Mouse (Mus musculus): Measurements from ENCODE around the gene Ndufs2.
A peak's percentile ranks its signal among the peaks of the same experiment; 100 is the strongest.
"Not testable (repeated sequence)": the region's sequence is repeated elsewhere in the genome, so short reads cannot be mapped to it uniquely, and the experiment has no call there.

Gene Ndufs2

DNA sequence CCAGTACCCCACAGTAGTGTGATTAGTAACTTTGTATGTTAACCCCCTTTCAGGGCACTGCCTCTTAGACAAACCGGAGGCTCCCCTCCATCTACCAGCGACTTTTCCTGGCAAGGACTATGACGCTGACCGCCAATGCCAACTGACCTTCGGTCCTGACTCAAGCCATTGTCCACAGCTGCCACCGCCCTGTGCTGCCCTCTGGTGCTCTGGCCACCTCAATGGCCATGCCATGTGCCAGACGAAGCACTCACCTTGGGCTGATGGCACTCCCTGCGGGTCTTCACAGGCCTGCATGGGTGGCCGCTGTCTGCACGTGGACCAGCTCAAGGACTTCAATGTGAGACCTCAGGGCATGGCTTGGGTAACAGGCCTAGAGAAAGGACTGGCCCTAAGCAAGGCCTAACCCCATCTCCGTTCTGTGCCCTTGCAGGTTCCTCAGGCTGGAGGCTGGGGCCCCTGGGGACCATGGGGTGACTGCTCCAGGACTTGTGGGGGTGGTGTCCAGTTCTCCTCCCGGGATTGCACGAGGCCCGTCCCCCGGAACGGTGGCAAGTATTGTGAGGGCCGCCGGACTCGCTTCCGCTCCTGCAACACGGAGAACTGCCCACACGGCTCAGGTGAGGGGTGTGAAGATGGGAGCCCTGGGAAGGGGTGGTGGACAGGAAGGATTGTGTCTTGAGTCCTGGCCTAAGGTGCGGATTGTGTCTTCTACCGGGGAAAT is 5.1 kb upstream of the Ndufs2 start:
- no peak for DNase-seq (ENCODE audit: low spot score in 2 of 2)

DNA sequence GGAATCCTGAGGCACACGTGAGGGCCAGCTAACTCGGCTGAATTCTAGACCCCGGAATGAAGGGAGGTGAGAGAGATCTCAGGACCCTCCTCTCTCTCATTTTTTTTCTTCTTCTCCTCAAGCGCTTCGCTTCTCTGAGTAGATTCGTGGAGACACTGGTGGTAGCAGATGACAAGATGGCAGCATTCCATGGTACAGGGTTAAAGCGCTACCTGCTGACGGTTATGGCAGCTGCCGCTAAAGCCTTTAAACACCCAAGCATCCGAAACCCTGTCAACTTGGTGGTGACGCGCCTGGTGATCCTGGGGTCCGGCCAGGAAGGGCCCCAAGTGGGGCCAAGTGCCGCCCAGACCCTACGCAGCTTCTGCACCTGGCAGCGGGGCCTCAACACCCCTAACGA is 1.2 kb upstream of the Ndufs2 start:
- DNase-seq (ENCODE audit: low spot score in 2 of 2), result no peak

DNA sequence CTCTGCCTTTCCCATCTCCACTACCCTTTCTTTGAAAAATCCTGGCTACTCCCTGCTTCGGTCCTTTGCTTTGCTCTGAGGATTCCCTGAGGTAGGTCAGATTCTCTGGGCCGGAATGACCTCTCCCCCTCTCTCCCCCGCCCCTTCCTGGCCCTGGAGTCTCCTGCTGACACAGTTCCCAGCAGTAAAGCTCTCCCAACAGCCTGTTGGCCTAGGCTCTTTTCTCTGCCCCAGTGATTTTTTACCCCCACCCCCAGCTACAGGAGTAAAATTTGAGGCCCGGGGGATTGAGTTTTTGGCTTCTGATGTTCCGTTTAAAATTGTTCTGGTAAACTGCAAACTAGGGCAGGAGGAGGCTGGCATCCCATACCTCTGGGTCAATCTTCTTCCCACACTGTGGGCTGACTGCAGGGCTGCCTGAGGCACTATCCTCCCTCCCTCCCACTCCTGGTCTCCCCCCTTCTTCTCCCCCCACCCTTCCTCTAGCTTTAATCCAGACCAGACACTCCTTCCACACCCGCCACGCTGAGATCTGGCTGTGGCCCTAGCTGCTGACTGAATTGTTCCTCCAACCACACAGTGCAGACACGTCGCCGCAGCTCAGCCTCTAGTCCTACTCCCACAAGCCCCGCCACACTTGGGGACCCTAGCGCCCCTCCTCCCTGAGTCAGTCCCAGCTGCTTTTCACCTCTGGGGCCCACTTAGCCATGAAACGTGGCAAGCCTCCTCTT is 571 bp upstream of the Ndufs2 start:
- no peak for DNase-seq (ENCODE audit: low spot score in 2 of 2)

DNA sequence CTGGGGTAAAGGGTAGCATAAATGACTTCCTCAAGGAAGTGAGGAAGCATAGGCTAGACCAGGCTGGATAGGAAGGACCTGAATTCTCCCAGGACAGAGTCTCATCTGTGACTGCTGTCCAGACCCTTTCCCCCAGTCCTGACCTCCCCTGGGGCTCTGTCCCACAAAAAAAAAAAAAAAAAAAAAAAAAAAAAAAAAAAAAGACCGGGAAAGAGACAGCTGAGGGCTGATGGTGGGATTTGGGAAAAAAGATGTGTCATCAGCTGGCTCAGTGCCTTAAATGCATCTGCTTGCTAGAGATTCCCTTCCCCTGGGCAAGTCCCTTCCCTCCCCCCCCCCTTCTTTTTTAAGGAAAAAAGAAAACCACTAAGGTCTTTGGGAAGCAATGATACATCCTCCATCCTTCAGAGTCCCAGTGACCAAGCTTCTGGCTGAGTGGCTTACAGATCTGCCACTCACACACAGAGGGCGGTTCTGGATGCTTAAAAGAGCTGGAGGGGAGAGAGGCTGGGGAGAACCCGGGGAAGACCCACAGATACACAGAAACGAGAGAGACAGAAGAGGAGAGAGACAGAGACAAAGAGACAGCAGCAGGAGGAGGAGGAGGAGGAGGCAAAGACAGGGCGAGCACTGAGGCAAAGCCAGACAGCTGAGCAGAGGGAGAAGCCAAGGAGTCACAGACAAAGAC is 1.1 kb downstream of the Ndufs2 start, which contains the start of gene Adamts4:
Gene Adamts4, plus strand, starts transcription at position 509 of the 688 bp plus-strand sequence.
- peak; percentile 74 to 79 for DNase-seq (ENCODE audit: low spot score in 2 of 2)

DNA sequence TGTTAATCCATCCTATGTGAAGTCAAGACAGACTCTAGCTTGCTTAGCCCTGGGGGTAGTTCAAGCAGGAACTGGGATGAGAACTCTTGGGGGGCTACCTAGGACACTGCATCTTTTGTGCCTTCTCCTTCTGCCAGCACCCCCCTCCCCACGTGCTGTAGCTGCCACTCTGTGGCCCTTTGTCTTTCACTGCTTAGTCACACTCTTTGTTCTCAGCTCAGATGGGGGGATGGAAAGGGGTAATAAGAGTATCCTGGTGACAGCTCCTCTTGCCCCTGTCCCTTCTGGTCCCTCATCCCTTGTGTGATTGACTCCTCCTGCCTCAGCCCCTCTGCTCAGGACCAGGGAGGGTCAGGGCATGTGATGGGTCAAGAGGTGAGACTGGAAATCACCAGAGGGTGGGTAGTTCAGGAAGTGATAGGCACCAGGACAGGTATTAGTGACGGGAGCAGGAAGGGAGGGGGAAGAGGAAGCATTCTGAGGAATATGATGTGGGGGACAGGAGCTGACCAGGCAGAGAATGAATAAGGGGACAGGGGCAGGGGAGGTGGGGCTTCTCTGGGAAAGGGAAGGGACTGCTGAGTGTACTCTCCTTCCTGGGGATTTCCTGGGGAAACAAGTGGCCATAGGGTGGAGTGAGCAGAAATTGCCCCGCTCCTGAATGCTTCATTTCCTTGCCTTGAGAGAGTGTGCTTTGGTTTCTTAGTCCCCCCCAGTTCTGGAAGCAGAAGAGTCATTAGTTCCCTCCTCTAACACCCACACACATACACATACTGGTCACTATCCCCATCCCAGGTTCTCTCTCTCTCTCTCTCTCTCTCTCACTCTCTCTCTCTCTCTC is 2.6 kb downstream of the Ndufs2 start:
- DNase-seq (ENCODE audit: low spot score in 2 of 2), result no peak

DNA sequence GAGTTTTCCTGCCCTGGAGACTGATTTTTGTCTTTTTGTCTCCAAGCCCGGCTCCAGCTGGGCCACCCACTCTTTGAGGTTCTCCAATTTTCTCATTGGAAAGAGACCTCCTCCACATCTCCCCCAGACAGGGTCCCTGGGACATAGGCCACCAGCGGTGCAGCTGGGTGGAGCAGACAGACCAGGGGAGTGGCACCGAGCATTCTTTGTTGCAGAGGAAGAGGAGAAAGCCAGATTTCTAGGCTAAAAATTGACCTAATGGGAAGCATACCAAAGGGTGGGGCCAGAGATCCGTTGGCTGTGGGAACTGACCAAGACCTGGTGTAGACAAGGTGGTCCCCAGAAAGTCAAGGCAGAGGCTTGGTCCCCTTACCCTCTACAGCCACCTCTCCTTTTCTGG is 3.3 kb downstream of the Ndufs2 start:
- DNase-seq (ENCODE audit: low spot score in 2 of 2), result no peak

DNA sequence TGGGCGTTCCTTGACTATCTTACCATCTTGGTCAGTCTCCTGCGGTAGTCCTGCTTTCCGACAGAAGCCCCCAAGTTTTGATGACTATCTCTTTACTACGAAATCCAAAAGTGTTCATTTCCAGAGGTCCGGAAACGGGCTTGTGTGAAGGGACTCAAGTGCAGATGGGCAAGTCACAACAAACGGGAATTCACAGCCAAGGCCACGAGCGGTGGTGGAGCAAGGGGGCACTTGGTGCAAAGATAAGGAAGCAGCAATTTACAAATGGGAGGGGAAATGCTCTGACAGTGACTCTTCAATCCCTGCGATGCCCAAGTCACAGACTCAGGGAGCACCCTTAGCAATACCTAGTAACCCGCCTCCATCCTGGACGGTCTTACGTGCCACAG is 3.7 kb downstream of the Ndufs2 start:
- no peak for DNase-seq (ENCODE audit: low spot score in 2 of 2)

DNA sequence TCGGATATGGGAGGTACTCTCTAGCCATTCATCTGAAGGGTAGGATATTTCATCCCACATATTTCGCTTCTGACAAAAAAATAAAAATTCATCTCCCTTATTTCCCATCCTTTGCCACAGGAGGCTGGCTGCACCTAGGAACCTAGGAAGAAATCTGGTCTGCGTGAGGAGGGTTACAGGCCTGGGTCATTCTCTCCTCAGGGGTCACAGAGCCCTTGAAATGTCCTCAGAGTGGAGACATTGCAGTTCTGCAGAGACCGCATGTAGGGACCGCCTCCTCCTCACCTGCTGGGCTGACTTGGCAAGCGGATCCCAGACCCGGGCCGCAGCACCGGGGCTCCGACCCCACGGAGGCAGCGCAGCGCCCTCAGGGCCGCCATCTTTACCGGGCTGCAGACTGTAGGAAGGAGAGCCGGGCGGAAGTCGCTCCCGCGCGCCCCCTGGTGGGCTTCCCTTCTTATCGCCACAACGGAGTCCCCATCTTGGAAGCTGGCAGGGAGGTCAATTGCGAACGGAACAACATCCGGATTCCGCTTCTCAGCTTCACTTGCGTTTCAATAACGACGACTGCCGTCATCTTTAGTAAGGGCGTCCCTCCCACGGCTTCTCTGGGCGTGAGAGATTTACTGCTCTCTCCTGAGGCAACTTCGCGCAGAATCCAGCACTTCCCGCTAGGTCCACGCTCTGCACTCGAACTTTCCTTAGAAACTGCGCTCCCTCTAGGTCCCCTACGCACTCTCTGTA is 4.3 kb downstream of the Ndufs2 start:
- peak; percentile 98 to 99 for DNase-seq (ENCODE audit: low spot score in 2 of 2)

DNA sequence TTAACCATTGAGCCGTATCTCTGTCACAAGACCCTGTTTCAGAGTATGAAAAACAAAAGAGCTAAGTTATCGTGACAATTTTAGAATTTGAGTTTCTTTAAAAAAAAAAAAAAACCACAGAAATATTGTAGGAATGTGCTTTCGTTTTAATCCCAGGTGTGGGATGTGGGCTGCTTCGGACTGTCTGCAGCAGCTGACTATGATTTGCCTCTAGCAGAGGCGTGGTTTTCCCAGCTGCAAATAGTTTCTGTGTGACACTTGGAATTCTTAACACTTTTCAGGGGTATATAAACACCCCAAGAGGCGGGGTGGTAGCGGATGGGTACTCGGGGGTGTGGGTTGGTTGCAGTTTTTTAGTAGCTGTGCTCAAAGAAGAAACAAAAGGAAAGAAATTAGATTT is 5.8 kb downstream of the Ndufs2 start:
- no peak for DNase-seq (ENCODE audit: low spot score in 2 of 2)

DNA sequence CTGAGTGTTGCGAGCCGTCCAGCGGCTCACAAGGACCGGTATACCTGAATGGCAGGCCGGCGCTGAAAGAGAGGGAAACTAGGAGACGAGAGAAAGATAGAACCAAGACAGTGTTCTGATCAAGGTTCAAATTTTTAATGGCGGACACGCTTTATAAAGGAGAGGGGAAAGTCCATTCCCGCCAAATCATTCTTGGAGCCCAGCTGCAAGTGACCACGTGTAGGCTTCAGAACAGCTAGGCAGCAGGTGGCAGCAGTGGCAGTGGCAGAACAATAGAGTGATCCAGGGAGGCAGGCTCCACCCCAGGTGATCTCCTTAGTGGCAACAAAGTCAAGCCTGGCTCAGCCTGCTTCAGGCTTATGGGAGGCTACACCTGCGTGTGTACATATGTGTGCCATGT is 9.2 kb downstream of the Ndufs2 start:
- not testable (repeated sequence) for DNase-seq (ENCODE audit: low spot score in 2 of 2)

DNA sequence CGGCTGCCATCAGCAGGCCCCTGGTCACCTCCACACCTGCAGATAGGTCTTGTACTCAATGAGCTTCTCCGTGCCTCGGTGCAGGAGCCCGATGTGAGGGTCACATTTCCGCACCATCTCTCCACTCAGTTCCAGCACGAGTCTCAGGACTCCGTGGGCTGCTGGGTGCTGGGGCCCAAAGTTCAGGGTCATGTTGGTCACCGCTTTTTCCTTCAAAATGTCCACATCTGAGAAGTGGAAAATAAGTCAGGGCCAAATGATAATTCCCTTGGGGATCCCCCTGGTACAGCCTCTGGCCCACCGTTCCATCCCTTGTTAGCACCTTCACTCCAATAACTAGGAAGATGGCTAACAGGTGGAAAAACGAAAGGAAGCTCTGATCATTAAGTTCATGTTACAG is 10.3 kb downstream of the Ndufs2 start:
- DNase-seq (ENCODE audit: low spot score in 2 of 2), result no peak

DNA sequence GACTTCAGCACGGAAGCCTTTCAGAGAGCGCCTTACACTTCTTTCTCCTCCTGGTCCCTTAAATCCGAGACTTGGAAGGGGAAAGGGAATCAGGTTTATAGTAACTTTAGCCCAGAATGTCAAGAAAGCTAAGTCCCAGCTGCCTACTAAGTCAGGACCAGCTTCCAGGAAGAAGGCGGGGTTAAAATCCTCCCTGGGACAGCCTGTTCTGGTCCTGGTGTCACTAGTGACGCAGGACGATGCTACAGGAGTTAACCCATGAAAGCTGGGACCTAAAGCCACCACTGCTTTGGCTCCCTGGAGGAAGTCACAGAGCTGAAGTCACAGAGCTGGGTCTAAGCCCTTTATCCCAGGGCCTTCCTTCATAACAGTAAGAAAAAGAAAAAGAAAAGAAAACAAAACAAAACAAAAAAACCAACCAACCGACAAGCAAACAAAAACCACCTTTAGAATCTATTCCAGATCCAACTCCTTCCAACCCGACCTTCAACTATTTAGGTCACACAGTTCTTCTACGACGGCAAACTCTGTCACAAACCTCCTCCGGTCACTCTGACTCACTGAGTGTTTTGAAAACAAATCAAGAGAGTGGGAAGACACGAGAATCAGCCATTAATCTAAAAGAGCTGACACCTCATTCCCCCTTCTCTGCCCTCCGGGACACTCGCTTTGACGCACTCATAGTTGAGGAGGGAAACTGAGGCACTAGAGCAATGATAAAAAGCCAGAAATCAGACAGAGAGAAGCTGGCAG is 11.0 kb downstream of the Ndufs2 start:
- no peak for DNase-seq (ENCODE audit: low spot score in 2 of 2)

DNA sequence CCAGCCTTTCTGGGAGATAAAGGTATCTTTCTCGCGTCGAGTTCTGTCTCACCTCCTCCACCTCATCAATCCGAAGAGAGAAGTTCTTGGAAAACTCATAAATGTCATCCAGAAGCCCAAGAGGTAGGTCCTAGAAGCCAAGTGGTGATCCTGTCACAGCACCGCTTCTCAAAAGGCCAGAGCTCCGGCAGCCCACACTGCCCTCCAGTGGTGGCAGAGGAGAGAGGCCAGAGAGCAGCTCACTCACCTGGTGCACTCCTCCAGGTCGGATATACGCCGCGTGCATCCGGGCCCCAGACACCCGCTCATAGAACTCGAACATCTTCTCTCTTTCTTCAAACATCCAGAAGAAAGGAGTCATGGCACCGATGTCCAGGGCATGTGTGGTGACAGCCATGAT is 12.7 kb downstream of the Ndufs2 start:
- DNase-seq (ENCODE audit: low spot score in 2 of 2), result no peak

DNA sequence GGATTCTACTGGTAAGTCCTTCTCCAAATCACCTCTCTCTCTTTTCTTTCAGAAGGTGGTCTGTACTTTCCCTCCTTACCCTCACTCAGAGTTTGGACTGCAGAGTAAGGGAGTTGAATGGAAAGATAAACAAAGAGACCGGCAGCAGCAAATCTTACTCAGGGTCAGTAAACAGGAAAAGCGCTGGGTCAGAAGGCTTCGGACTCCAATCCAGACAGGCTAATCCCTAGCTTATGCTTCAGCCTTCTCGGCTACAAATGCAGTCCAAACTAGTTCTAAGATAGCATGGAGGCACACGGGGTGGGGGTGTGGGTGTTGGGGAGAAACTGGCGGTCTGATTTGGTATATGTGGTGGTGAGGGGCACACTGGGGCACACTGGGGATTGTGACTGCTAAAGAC is 13.8 kb downstream of the Ndufs2 start:
- DNase-seq (ENCODE audit: low spot score in 2 of 2), result no peak

DNA sequence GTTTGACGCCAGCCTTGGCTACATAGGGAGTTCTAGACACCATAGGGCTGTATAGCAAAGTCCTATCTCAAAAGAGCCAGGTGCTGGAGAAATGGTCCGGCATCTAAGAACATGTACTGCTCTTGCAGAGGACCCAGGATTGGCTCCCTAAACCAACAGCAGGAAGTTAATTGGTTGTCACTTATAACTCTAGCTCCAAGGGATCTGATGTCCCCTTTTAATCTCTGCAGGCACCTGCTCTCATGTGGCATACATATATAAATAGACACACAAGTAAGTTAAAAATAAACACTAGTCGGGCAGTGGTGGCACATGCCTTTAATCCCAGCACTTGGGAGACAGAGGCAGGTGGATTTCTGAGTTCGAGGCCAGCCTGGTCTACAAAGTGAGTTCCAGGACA is 15.4 kb downstream of the Ndufs2 start:
- DNase-seq (ENCODE audit: low spot score in 2 of 2), result no peak

DNA sequence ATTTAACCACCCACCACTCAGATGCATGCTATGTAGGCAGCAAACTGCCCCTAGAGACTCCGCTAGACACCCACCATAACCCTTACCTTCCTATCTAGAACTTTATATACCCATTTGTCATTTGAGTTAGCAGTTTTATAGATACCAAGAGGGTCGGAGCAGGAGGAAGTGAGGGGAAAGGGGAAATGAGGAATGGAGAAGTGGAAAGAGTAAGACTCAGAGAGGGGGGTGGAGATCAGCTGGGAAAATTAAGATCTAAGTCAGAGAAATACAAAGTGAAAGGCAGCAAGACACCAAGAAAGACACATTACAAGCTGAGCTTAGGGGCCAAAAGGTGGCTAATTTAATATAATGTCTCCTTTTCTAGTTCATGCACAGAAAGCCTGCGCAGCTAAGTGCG is 16.6 kb downstream of the Ndufs2 start:
- DNase-seq (ENCODE audit: low spot score in 2 of 2), result no peak

DNA sequence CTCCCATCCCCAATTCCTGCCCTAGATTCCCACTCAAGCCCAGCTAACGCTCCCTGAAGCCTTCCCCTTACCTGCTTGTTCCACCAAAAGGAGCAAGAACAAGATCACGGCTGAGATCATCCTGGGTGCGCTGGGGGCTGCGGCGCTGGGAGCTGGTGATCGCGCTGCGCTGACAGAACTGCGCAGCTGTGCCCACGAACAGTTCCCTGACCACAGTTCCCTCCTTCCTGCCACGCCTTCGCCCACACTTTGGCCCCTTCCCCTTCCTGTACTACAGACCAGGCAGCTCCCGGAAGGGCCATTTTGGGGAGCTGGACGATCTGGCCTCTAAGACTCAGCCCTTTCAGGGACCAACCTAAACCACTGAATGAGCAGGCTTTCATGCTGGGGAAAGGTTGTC is 17.1 kb downstream of the Ndufs2 start, which contains the start of gene Fcer1g:
Gene Fcer1g, minus strand, starts transcription at position 240 of the 400 bp plus-strand sequence.
- peak in 1 of 2 experiments; percentile 56 for DNase-seq (ENCODE audit: low spot score in 2 of 2)

DNA sequence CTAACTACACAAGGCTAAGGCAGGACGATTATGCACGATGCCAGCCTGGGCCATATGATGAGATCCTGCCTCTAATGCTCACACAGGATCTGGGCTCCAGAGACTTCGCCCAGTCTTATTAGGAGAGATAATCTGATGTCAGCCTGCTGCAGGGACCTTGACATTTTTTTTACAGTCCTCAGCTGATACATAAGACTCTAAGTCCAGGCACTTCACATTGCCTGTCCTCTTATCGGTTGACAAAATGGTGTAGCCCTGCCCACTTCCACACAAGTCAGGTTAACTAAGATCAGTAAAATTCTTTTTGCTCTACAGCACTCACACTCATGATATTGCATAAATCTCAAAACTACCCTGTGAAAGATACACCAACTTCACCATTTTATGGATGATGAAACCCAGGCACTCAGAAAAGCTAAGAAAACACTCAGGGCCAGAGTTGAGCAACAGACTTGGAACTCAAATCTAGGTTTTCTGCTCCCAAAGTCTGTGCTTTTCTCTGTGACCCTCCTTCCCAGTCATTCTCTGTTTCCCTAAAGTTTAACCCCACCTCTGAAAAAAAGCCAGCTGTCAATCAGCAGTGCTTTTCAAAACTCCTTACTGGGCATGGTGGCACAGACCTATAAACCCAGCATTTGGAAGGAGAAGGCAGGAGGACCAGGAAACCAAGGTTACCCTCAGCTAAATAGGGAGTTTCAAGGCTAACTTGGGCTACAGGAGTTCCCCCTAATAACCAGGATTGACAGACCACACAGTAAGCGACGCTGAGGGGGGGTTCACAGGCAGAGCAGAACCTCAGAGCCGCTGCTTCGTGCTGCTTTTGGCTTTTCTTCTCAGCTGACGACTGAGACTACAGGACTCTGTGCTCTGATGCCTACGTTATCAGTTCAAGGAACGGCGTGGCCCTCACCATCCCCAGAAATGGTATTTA is 18.1 kb downstream of the Ndufs2 start:
- DNase-seq (ENCODE audit: low spot score in 2 of 2), result no peak

DNA sequence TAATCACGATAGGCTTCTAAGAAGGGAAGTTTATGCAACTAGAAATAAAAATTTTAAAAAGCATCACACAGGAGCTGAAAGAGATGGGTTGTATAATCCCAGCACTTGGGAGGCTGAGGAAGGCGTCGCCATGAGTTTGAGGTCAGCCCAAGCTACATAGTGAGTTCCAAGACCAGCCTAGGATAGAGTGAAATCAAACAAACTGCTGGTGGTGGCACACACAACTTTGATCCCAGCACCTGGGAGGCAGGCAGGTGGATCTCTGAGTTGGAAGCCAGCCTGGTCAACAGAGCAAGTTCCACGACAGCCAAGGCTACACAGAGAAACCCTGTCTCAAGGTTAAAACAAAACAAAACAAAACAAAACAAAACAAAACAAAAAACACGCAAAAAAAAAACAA is 18.8 kb downstream of the Ndufs2 start:
- DNase-seq (ENCODE audit: low spot score in 2 of 2), result no peak
